Mouse (Mus musculus) ovary, adult 18-20 months (tissue): ENCODE results near the gene Arl4c.

Experiments used
- DNase-seq: peaks from one replicate; pipeline ENCODE4 v3.0.0; 2022; ENCODE audit warnings: low spot score, mixed read lengths

The Arl4c gene

GRCm38 (mm10) chr1:88623541-88624115 is 78.4 kb downstream of the Arl4c start:
- no peak for DNase-seq
